Mouse (Mus musculus): ENCODE measurements around the gene Dennd2a. TPM values are rescaled to one million over a fixed set of nuclear protein-coding genes. Genes with fewer than 3 reads are reported as not detected.

The Dennd2a gene
- polyA plus RNA-seq, 1 experiment from 2014 or later = 49.0 TPM

GRCm38 (mm10) chr6:39528671-39529535 is 28.8 kb downstream of the Dennd2a start:
- WGBS = 33% methylated on average over 12 of the region's 12 CpGs
- peak overlapping the region; percentile 33; the same call in 1 of the 2 replicates for H3K4me2 ChIP-seq (replicated peaks)
- H3K27ac ChIP-seq = peak overlapping the region; percentile 86

GRCm38 (mm10) chr6:39527811-39528210 is 29.9 kb downstream of the Dennd2a start:
- Histone ChIP-seq H3K9me3 (replicated peaks) (no peaks in the 10 kb centered on the region), H3K27me3 (no peaks in the 10 kb centered on the region), H3K9ac (no peak overlapping the region), H3K4me1 (peaks cover 26% of the 10 kb centered on the region), H3K4me2 (replicated peaks) (no peak overlapping the region), H3K4me3 (no peak overlapping the region), H3K27ac (peak overlapping the region; percentile 86), H3K36me3 (peaks cover 11% of the 10 kb centered on the region)
- peak; percentile 65 for ATAC-seq (ENCODE audit: low FRiP score)
- 36% methylated on average over 4 of the region's 4 CpGs for WGBS

More at GRCm38 (mm10) chr6:39528671-39529535, 28.8 kb downstream of the Dennd2a start:
- H3K4me1 ChIP-seq = peaks cover 26% of the 10 kb centered on the region
- H3K9me3 ChIP-seq (replicated peaks) = peaks cover 2% of the 10 kb centered on the region
- H3K36me3 ChIP-seq = peaks cover 6% of the 10 kb centered on the region
- H3K4me3 ChIP-seq = no peak overlapping the region
- H3K27me3 ChIP-seq = no peaks in the 10 kb centered on the region
- peak; percentile 89 for ATAC-seq (ENCODE audit: low FRiP score)
- H3K9ac ChIP-seq = no peak overlapping the region

DNA sequence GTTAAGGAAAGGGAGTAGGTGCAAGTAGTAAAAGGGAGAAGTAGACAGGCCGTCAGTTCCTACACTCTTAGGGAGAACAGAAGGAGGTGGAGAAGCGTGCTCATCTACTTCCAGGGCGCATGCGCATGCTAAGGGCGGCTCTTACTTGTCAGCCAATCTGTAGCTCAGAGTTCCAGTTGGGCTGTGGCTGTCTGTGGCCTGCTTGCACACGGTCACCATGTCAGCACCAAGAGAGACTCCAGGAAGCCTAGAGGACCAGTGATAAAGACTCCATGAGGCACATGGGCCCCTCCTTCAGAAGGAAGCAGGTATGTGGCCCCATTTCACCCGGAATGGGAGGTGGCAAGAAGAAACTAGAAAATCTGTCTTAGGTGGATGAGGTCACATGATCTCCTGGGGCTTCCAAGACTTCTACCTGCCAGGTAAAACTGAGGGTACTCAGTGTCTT is 30.3 kb downstream of the Dennd2a start:
- Histone ChIP-seq H3K9me3 (replicated peaks) (no peaks in the 10 kb centered on the region), H3K4me2 (replicated peaks) (no peak overlapping the region), H3K4me1 (peaks cover 26% of the 10 kb centered on the region), H3K36me3 (peaks cover 16% of the 10 kb centered on the region), H3K4me3 (no peak overlapping the region), H3K27me3 (no peaks in the 10 kb centered on the region), H3K27ac (peak overlapping the region; percentile 55; the same call in 1 of the 2 replicates), H3K9ac (no peak overlapping the region)
- ATAC-seq (ENCODE audit: low FRiP score) = no peak
- 85% methylated on average over 7 of the region's 7 CpGs for WGBS

GRCm38 (mm10) chr6:39526797-39527196 is 30.9 kb downstream of the Dennd2a start:
- Histone ChIP-seq H3K4me1 (peaks cover 26% of the 10 kb centered on the region), H3K36me3 (peaks cover 21% of the 10 kb centered on the region), H3K9ac (no peak overlapping the region), H3K4me2 (replicated peaks) (no peak overlapping the region), H3K9me3 (replicated peaks) (no peaks in the 10 kb centered on the region), H3K27ac (no peak overlapping the region), H3K27me3 (no peaks in the 10 kb centered on the region), H3K4me3 (no peak overlapping the region)
- WGBS = 70% methylated on average over 9 of the region's 10 CpGs
- ATAC-seq (ENCODE audit: low FRiP score) = no peak

GRCm38 (mm10) chr6:39523161-39523560 is 34.5 kb downstream of the Dennd2a start:
- no peak overlapping the region for H3K27ac ChIP-seq
- WGBS = 96% methylated on average over 13 of the region's 13 CpGs
- no peak overlapping the region for H3K9ac ChIP-seq
- peaks cover 49% of the 10 kb centered on the region for H3K36me3 ChIP-seq
- H3K4me2 ChIP-seq (replicated peaks) = no peak overlapping the region
- no peak overlapping the region for H3K4me3 ChIP-seq
- ATAC-seq (ENCODE audit: low FRiP score) = no peak
- H3K4me1 ChIP-seq = peaks cover 11% of the 10 kb centered on the region
- peaks cover 4% of the 10 kb centered on the region; the same call in 1 of the 2 replicates for H3K9me3 ChIP-seq (replicated peaks)
- H3K27me3 ChIP-seq = no peaks in the 10 kb centered on the region

- Histone ChIP-seq H3K27ac (no peak overlapping the region), H3K36me3 (peaks cover 51% of the 10 kb centered on the region), H3K9me3 (replicated peaks) (peaks cover 4% of the 10 kb centered on the region; the same call in 1 of the 2 replicates), H3K9ac (no peak overlapping the region), H3K4me3 (no peak overlapping the region), H3K4me1 (peaks cover 5% of the 10 kb centered on the region; the same call in 1 of the 2 replicates), H3K27me3 (no peaks in the 10 kb centered on the region), H3K4me2 (replicated peaks) (no peak overlapping the region)
- 77% methylated on average over 5 of the region's 5 CpGs for WGBS
- ATAC-seq (ENCODE audit: low FRiP score) = no peak
Observed at GRCm38 (mm10) chr6:39522425-39522824, 35.2 kb downstream of the Dennd2a start.

GRCm38 (mm10) chr6:39515739-39516131 is 41.9 kb downstream of the Dennd2a start:
- peaks cover 4% of the 10 kb centered on the region; the same call in 1 of the 2 replicates for H3K9me3 ChIP-seq (replicated peaks)
- H3K4me3 ChIP-seq = no peak overlapping the region
- H3K36me3 ChIP-seq = peaks cover 22% of the 10 kb centered on the region
- 27% methylated on average over 6 of the region's 6 CpGs for WGBS
- peaks cover 13% of the 10 kb centered on the region for H3K4me1 ChIP-seq
- no peak overlapping the region; the same call in 1 of the 2 replicates for H3K4me2 ChIP-seq (replicated peaks)
- H3K27ac ChIP-seq = peak overlapping the region; percentile 73
- no peaks in the 10 kb centered on the region for H3K27me3 ChIP-seq
- peak; percentile 84 for ATAC-seq (ENCODE audit: low FRiP score)
- H3K9ac ChIP-seq = 0 out of 2 replicates have a peak overlapping the region, but pooled peaks have one; percentile 10

DNA sequence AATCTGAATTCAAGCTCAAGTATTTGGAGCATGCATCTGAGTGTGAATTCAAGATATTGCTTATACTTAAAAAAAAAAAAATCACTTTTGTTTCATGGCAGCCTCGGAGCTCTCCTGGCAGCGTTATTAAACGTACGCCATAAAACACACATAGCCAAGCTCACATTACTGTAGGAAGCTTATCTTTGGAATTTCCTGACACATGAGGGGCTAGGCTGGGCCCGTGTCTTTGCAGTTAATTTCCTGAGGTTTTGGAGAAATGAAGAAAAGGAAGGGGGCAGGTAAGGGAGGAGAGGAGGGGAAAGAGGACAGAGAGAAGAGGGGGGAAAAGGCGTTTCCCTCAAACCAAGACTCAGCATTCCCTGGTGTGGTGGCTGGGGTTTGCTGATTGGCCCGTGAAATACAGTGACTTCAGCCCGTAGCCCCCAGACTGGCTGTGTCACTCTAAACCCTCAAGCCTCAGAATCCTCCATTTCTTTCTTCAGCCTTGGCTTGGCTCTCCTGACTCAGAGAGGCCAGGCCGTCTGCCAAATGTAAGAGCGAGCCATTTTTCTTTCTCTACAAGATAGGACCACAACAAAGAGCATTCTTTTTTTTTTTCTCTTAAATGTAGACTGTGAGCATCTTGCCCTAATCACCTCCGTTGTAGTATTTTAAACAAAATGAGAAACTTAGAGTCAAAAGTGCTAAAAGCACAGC is 42.5 kb downstream of the Dennd2a start:
- Histone ChIP-seq H3K4me3 (no peak overlapping the region), H3K4me2 (replicated peaks) (no peak overlapping the region), H3K9me3 (replicated peaks) (0 out of 2 replicates have a peak, but pooled peaks cover under 1% of the 10 kb centered on the region), H3K27ac (peak overlapping the region; percentile 73), H3K27me3 (no peaks in the 10 kb centered on the region), H3K4me1 (peaks cover 13% of the 10 kb centered on the region), H3K36me3 (peaks cover 17% of the 10 kb centered on the region), H3K9ac (no peak overlapping the region)
- 0 out of 2 replicates have a peak, but pooled peaks have one; percentile 51 for ATAC-seq (ENCODE audit: low FRiP score)
- 58% methylated on average over 11 of the region's 11 CpGs for WGBS

DNA sequence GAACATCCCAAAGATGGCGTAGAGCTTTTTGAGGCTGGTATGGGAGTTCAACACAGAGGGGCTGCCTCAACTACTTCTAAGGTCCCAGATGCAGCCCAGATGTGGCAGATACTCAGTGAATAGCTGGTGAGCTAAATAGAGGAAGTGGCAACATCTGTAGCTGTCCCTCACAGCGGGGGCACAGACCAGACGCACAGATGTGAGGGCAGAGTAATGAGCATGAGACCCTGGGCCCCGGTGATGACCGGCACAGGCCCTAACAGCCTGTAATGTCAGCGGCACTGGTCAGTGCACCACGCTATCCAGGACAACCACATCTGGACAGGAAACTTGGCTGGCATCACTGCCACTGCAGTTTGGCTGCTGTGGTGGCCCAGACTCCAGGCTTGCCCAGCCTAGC is 54.2 kb downstream of the Dennd2a start:
- WGBS = 71% methylated on average over 7 of the region's 7 CpGs
- no peak overlapping the region for H3K4me3 ChIP-seq

GRCm38 (mm10) chr6:39497165-39497564 is 60.5 kb downstream of the Dennd2a start:
- Histone ChIP-seq H3K27ac (no peak overlapping the region), H3K36me3 (peaks cover 70% of the 10 kb centered on the region), H3K4me2 (replicated peaks) (no peak overlapping the region), H3K9me3 (replicated peaks) (no peaks in the 10 kb centered on the region), H3K4me3 (no peak overlapping the region), H3K9ac (no peak overlapping the region), H3K4me1 (0 out of 2 replicates have a peak, but pooled peaks cover 6% of the 10 kb centered on the region), H3K27me3 (no peaks in the 10 kb centered on the region)
- no peak for ATAC-seq (ENCODE audit: low FRiP score)
- WGBS = 94% methylated on average over 4 of the region's 4 CpGs

More for the DNA sequence above, 54.2 kb downstream of the Dennd2a start:
- Histone ChIP-seq H3K27ac (no peak overlapping the region), H3K4me2 (replicated peaks) (no peak overlapping the region), H3K9ac (no peak overlapping the region), H3K36me3 (peaks cover 75% of the 10 kb centered on the region), H3K27me3 (no peaks in the 10 kb centered on the region), H3K4me1 (no peaks in the 10 kb centered on the region), H3K9me3 (replicated peaks) (no peaks in the 10 kb centered on the region)
- no peak for ATAC-seq (ENCODE audit: low FRiP score)

GRCm38 (mm10) chr6:39493129-39493714 is 64.4 kb downstream of the Dennd2a start:
- peak overlapping the region; percentile 49 for H3K27ac ChIP-seq
- no peaks in the 10 kb centered on the region for H3K27me3 ChIP-seq
- no peaks in the 10 kb centered on the region for H3K9me3 ChIP-seq (replicated peaks)
- no peak overlapping the region for H3K9ac ChIP-seq
- H3K4me3 ChIP-seq = no peak overlapping the region
- H3K36me3 ChIP-seq = peaks cover 76% of the 10 kb centered on the region
- 0 out of 2 replicates have a peak, but pooled peaks cover 6% of the 10 kb centered on the region for H3K4me1 ChIP-seq
- 85% methylated on average over 12 of the region's 12 CpGs for WGBS
- ATAC-seq (ENCODE audit: low FRiP score) = peak; percentile 70
- no peak overlapping the region for H3K4me2 ChIP-seq (replicated peaks)

- H3K36me3 ChIP-seq = peaks cover 86% of the 10 kb centered on the region
- no peak overlapping the region for H3K27ac ChIP-seq
- H3K27me3 ChIP-seq = no peaks in the 10 kb centered on the region
- H3K4me2 ChIP-seq (replicated peaks) = no peak overlapping the region
- no peak for ATAC-seq (ENCODE audit: low FRiP score)
- no peak overlapping the region for H3K4me3 ChIP-seq
- H3K9ac ChIP-seq = no peak overlapping the region
- 93% methylated on average over 4 of the region's 4 CpGs for WGBS
- H3K9me3 ChIP-seq (replicated peaks) = no peaks in the 10 kb centered on the region
- H3K4me1 ChIP-seq = 0 out of 2 replicates have a peak, but pooled peaks cover 6% of the 10 kb centered on the region
Observed at GRCm38 (mm10) chr6:39492161-39492560, 65.5 kb downstream of the Dennd2a start.
